Mouse (Mus musculus): ENCODE results near the gene Pnmal2. TPM values are rescaled to one million over a fixed set of nuclear protein-coding genes. Genes with fewer than 3 reads are reported as not detected.

Pnmal2 gene
- polyA plus RNA-seq, 1 experiment from 2014 or later: 3.3 TPM

GRCm38 (mm10) chr7:16978173-16978572, 33.7 kb downstream of the Pnmal2 start:
- no peak overlapping the region for H3K4me2 ChIP-seq (replicated peaks; ENCODE audit: low read depth)
- no peaks in the 10 kb centered on the region for H3K27me3 ChIP-seq (replicated peaks; ENCODE audit: control insufficient read depth, insufficient read depth, low read length)
- WGBS: 67% methylated on average over 6 of the region's 6 CpGs
- no peak overlapping the region for H3K27ac ChIP-seq (ENCODE audit: low read depth, low read length)
- no peaks in the 10 kb centered on the region for H3K4me1 ChIP-seq (replicated peaks; ENCODE audit: control insufficient read depth, insufficient read depth, low read length)
- no peaks in the 10 kb centered on the region for H3K36me3 ChIP-seq (ENCODE audit: control insufficient read depth, insufficient read depth)
- ATAC-seq: no peak
- no peak overlapping the region for H3K9ac ChIP-seq (ENCODE audit: low read depth, low read length)
- no peak for TF ChIP-seq CTCF (IDR thresholded peaks at IDR 0.05; ENCODE audit: low read depth)
- H3K4me3 ChIP-seq (ENCODE audit: low read depth, low read length): no peak overlapping the region
- no peaks in the 10 kb centered on the region for H3K9me3 ChIP-seq (ENCODE audit: control insufficient read depth)

- no peak overlapping the region for H3K27ac ChIP-seq (ENCODE audit: low read depth, low read length)
- no peak for ATAC-seq
- 89% methylated on average over 3 of the region's 3 CpGs for WGBS
- H3K36me3 ChIP-seq (ENCODE audit: control insufficient read depth, insufficient read depth): no peaks in the 10 kb centered on the region
- H3K27me3 ChIP-seq (replicated peaks; ENCODE audit: control insufficient read depth, insufficient read depth, low read length): no peaks in the 10 kb centered on the region
- H3K4me1 ChIP-seq (replicated peaks; ENCODE audit: control insufficient read depth, insufficient read depth, low read length): no peaks in the 10 kb centered on the region
- TF ChIP-seq CTCF (IDR thresholded peaks at IDR 0.05; ENCODE audit: low read depth): no peak
- no peaks in the 10 kb centered on the region for H3K9me3 ChIP-seq (ENCODE audit: control insufficient read depth)
- no peak overlapping the region for H3K9ac ChIP-seq (ENCODE audit: low read depth, low read length)
- H3K4me2 ChIP-seq (replicated peaks; ENCODE audit: low read depth): no peak overlapping the region
- H3K4me3 ChIP-seq (ENCODE audit: low read depth, low read length): no peak overlapping the region
Observed at GRCm38 (mm10) chr7:16978593-16978992, 34.1 kb downstream of the Pnmal2 start.

GRCm38 (mm10) chr7:16980348-16980747, 35.9 kb downstream of the Pnmal2 start:
- peak overlapping the region; percentile 21; the same call in 1 of the 2 replicates for H3K27ac ChIP-seq (ENCODE audit: low read depth, low read length)
- H3K27me3 ChIP-seq (replicated peaks; ENCODE audit: control insufficient read depth, insufficient read depth, low read length): no peaks in the 10 kb centered on the region
- H3K4me1 ChIP-seq (replicated peaks; ENCODE audit: control insufficient read depth, insufficient read depth, low read length): no peaks in the 10 kb centered on the region
- ATAC-seq: no peak
- H3K9me3 ChIP-seq (ENCODE audit: control insufficient read depth): no peaks in the 10 kb centered on the region
- peak overlapping the region; percentile 59 for H3K4me2 ChIP-seq (replicated peaks; ENCODE audit: low read depth)
- TF ChIP-seq CTCF (IDR thresholded peaks at IDR 0.05; ENCODE audit: low read depth): no peak
- H3K4me3 ChIP-seq (ENCODE audit: low read depth, low read length): peak overlapping the region; percentile 18; the same call in 1 of the 2 replicates
- H3K9ac ChIP-seq (ENCODE audit: low read depth, low read length): no peak overlapping the region
- WGBS: 4% methylated on average over 12 of the region's 12 CpGs
- H3K36me3 ChIP-seq (ENCODE audit: control insufficient read depth, insufficient read depth): no peaks in the 10 kb centered on the region; the same call in 1 of the 2 replicates

GRCm38 (mm10) chr7:16982859-16983568, 38.5 kb downstream of the Pnmal2 start, which contains the start of gene Gm42372:
Gm42372 (plus strand) TSS chr7:16983086.
- no peaks in the 10 kb centered on the region for H3K9me3 ChIP-seq (ENCODE audit: control insufficient read depth)
- WGBS: 36% methylated on average over 26 of the region's 26 CpGs
- no peak within 1 kb of the TSS for H3K4me3 ChIP-seq (ENCODE audit: low read depth, low read length)
- TF ChIP-seq CTCF (IDR thresholded peaks at IDR 0.05; ENCODE audit: low read depth): no peak
- no peaks in the 10 kb centered on the region for H3K4me1 ChIP-seq (replicated peaks; ENCODE audit: control insufficient read depth, insufficient read depth, low read length)
- H3K27ac ChIP-seq (ENCODE audit: low read depth, low read length): no peak within 1 kb of the TSS
- no peak within 1 kb of the TSS for H3K9ac ChIP-seq (ENCODE audit: low read depth, low read length)
- ATAC-seq: no peak
- no peaks in the 10 kb centered on the region; the same call in 1 of the 2 replicates for H3K36me3 ChIP-seq (ENCODE audit: control insufficient read depth, insufficient read depth)
- no peak within 1 kb of the TSS for H3K4me2 ChIP-seq (replicated peaks; ENCODE audit: low read depth)
- H3K27me3 ChIP-seq (replicated peaks; ENCODE audit: control insufficient read depth, insufficient read depth, low read length): no peaks in the 10 kb centered on the region

GRCm38 (mm10) chr7:16987541-16988149, 43.2 kb downstream of the Pnmal2 start:
- TF ChIP-seq CTCF (IDR thresholded peaks at IDR 0.05; ENCODE audit: low read depth): no peak
- Histone ChIP-seq H3K9ac (ENCODE audit: low read depth, low read length) (no peak overlapping the region), H3K36me3 (ENCODE audit: control insufficient read depth, insufficient read depth) (no peaks in the 10 kb centered on the region; the same call in 1 of the 2 replicates), H3K9me3 (ENCODE audit: control insufficient read depth) (no peaks in the 10 kb centered on the region), H3K27me3 (replicated peaks; ENCODE audit: control insufficient read depth, insufficient read depth, low read length) (no peaks in the 10 kb centered on the region), H3K4me1 (replicated peaks; ENCODE audit: control insufficient read depth, insufficient read depth, low read length) (0 out of 2 replicates have a peak, but pooled peaks cover 7% of the 10 kb centered on the region), H3K4me3 (ENCODE audit: low read depth, low read length) (no peak overlapping the region), H3K27ac (ENCODE audit: low read depth, low read length) (no peak overlapping the region), H3K4me2 (replicated peaks; ENCODE audit: low read depth) (no peak overlapping the region)
- ATAC-seq: no peak
- 48% methylated on average over 7 of the region's 7 CpGs for WGBS

- no peak for TF ChIP-seq CTCF (IDR thresholded peaks at IDR 0.05; ENCODE audit: low read depth)
- 51% methylated on average over 3 of the region's 3 CpGs for WGBS
- no peaks in the 10 kb centered on the region for H3K9me3 ChIP-seq (ENCODE audit: control insufficient read depth)
Observed at GRCm38 (mm10) chr7:16988405-16988804, 43.9 kb downstream of the Pnmal2 start.

More at GRCm38 (mm10) chr7:16988405-16988804, 43.9 kb downstream of the Pnmal2 start:
- no peak overlapping the region for H3K9ac ChIP-seq (ENCODE audit: low read depth, low read length)
- no peak overlapping the region for H3K27ac ChIP-seq (ENCODE audit: low read depth, low read length)
- no peak for ATAC-seq
- no peaks in the 10 kb centered on the region; the same call in 1 of the 2 replicates for H3K36me3 ChIP-seq (ENCODE audit: control insufficient read depth, insufficient read depth)
- H3K4me3 ChIP-seq (ENCODE audit: low read depth, low read length): no peak overlapping the region
- no peak overlapping the region for H3K4me2 ChIP-seq (replicated peaks; ENCODE audit: low read depth)
- 0 out of 2 replicates have a peak, but pooled peaks cover 7% of the 10 kb centered on the region for H3K4me1 ChIP-seq (replicated peaks; ENCODE audit: control insufficient read depth, insufficient read depth, low read length)
- H3K27me3 ChIP-seq (replicated peaks; ENCODE audit: control insufficient read depth, insufficient read depth, low read length): no peaks in the 10 kb centered on the region
